Mouse (Mus musculus): ENCODE data around the gene Alg11.

Gene Alg11

GRCm38 (mm10) chr8:22060446-22060889, at the start of gene Alg11:
TSS of gene Alg11 (plus strand) at chr8:22060721.
- peak; percentile 98 for DNase-seq

GRCm38 (mm10) chr8:22013034-22013707, 47.4 kb upstream of the Alg11 start:
- DNase-seq: no peak

- DNase-seq: peak; percentile 15
Measured at GRCm38 (mm10) chr8:22017731-22018130, 42.8 kb upstream of the Alg11 start.

GRCm38 (mm10) chr8:22019498-22019897, 41.0 kb upstream of the Alg11 start:
- no peak for DNase-seq

- no peak for DNase-seq
Measured at GRCm38 (mm10) chr8:22022244-22022643, 38.3 kb upstream of the Alg11 start.

- DNase-seq: no peak
Measured at GRCm38 (mm10) chr8:22025241-22025640, 35.3 kb upstream of the Alg11 start.

GRCm38 (mm10) chr8:22028973-22029372, 31.5 kb upstream of the Alg11 start:
- DNase-seq: no peak

GRCm38 (mm10) chr8:22030990-22031389, 29.5 kb upstream of the Alg11 start:
- no peak for DNase-seq

GRCm38 (mm10) chr8:22036137-22036536, 24.4 kb upstream of the Alg11 start:
- DNase-seq: no peak

- peak; percentile 40 for DNase-seq
Measured at GRCm38 (mm10) chr8:22037022-22037421, 23.5 kb upstream of the Alg11 start.

GRCm38 (mm10) chr8:22039468-22040152, 20.9 kb upstream of the Alg11 start:
- DNase-seq: no peak

GRCm38 (mm10) chr8:22040153-22040509, 20.4 kb upstream of the Alg11 start:
- DNase-seq: no peak

- no peak for DNase-seq
Measured at GRCm38 (mm10) chr8:22042515-22042914, 18.0 kb upstream of the Alg11 start.

GRCm38 (mm10) chr8:22043706-22044105, 16.8 kb upstream of the Alg11 start:
- no peak for DNase-seq

- peak; percentile 36 for DNase-seq
Measured at GRCm38 (mm10) chr8:22047699-22048464, 12.6 kb upstream of the Alg11 start.

- no peak for DNase-seq
Measured at GRCm38 (mm10) chr8:22054674-22055491, 5.6 kb upstream of the Alg11 start.

GRCm38 (mm10) chr8:22055492-22055877, 5.0 kb upstream of the Alg11 start:
- no peak for DNase-seq

- DNase-seq: no peak
Measured at GRCm38 (mm10) chr8:22056850-22057249, 3.7 kb upstream of the Alg11 start.

- no peak for DNase-seq
Measured at GRCm38 (mm10) chr8:22058368-22058767, 2.2 kb upstream of the Alg11 start.

GRCm38 (mm10) chr8:22059153-22059738, 1.3 kb upstream of the Alg11 start:
- DNase-seq: no peak

- DNase-seq: peak; percentile 76
Measured at GRCm38 (mm10) chr8:22059821-22060445, 588 bp upstream of the Alg11 start, which contains the start of gene Atp7b. TSS of gene Atp7b (minus strand) at chr8:22060305.

GRCm38 (mm10) chr8:22061126-22061525, 605 bp downstream of the Alg11 start:
- no peak for DNase-seq

All from kidney, adult 11 months (tissue).